Mouse (Mus musculus) cerebellum, adult 18-20 months (tissue): Measurements from ENCODE around the gene 6030408B16Rik.

ENCODE experiments used
- DNase-seq, 2 experiments: peaks; one replicate each; pipeline ENCODE4 v3.0.0; 2021

6030408B16Rik gene

DNA sequence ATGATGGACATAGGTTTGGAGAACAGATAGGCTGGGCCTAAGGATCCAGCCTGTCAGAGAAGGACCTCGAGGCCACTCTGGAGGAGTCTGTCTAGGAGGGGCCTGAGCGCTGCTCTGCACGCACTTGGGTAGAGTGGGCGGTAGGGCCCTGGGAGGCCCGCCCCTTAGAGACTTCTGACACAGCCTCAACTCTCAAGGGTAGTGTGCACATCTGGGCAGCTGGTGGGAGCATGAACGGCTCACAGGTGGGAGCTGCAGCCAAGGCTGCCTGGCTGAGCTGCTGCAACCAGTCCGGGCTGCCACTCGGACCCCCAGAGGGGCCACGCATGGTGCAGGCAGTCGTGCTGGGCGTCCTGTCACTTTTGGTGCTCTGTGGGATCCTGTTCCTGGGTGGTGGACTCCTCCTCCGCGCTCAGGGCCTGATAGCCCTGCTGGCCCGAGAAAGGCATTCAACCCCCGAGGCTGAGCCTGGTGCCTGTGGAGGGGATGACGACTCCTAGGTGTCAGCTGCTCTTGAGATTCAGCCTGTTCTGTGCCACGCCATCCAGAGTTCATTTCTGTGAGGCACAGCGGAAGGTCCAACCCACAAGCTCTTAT, at the start of gene 6030408B16Rik:
Gene 6030408B16Rik (plus strand): TSS at position 188 of the 597 bp plus-strand sequence.
- no peak for DNase-seq

GRCm38 (mm10) chr15:101244012-101244411, 49.0 kb upstream of the 6030408B16Rik start:
- no peak for DNase-seq

- peak; percentile 93 to 97 for DNase-seq
Measured at GRCm38 (mm10) chr15:101246231-101247154, 46.5 kb upstream of the 6030408B16Rik start.

DNA sequence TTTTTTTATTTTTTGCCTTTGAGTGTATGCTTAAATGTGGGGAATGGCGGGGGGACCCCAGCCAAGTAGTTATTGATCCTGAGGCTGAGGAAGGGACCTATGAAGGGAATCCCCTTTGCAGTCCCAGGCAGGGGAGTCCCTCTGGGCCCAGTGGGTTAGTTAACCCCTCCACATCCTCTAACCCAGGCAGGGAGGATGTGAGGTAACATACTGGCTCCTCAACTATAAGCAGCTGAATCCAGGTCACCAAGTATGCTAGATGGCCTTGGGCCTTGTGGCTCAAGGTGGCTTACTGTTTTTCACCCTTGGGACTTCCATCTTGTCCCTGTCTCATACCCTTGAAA, 45.9 kb upstream of the 6030408B16Rik start:
- no peak for DNase-seq

DNA sequence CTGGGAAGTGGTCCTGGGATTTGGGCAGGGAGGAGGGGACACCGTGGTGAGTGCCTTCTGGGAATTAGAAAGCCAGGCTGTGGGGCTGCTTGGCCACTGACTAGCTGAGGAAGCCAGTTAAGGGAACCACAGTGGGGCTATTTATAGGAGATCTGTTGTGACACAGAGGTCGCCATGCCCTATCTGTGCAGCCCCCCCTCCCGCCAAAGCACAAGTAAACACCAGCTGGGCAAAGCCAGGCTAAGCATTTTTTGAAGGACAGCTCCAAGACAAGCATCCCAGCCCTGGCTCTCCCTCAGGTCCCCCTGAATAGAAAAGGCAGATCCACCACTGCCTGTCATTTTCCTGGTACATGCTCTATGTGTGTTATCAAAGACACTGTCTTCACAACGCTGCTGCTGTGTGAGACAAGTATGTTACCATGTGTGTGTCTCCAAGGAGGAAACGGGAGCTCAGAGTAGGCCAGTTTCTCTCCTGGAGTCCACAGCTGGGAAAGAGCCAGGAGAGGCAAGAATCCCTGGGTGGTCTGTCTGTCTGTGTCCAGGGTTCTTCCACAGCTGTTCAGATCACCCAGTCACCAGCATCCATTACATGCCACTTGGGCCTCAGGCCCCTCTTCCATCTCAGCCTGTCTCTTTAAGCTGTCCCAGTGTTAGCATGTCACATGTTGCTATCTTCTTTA, 44.8 kb upstream of the 6030408B16Rik start:
- no peak for DNase-seq

GRCm38 (mm10) chr15:101250220-101250800, 42.7 kb upstream of the 6030408B16Rik start:
- DNase-seq: no peak

DNA sequence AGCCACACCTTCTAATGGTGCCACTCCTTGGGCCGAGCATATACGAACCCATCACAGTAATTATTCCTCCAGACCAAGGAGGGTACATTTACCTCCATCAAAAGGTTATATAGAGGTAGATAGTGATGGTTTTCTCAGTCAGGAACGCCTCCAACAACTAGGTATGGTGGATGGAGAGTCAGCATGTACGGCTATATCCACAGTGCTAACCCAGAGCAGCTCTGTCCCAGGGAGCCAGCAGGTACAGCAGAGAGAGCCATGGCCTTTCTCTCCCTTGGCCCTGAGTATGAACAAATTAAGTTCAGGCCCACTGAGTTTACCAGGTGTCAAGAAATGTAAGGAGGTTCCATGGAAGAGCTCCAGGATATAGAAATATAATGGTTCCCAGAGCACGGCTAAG, 41.1 kb upstream of the 6030408B16Rik start:
- DNase-seq: no peak

DNA sequence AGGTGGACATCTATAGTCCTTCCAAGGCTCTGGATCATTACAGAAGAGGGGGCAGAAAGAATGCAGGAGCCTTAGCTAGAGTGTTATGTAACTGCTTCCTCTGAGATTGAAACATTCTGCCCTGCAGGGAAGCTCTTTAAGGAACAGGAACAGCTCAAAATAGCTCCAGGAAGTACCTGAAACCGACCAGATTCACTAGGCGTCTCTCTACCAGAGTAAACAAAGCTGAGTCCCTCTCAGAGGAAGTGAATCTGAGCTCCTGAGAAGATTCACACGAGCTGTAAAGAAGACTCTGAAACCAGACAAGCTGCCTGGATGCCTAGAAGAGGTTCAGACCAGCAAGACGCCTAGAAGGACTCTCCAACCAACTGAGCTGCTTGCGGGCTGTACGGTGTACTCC, 40.4 kb upstream of the 6030408B16Rik start:
- DNase-seq: no peak

DNA sequence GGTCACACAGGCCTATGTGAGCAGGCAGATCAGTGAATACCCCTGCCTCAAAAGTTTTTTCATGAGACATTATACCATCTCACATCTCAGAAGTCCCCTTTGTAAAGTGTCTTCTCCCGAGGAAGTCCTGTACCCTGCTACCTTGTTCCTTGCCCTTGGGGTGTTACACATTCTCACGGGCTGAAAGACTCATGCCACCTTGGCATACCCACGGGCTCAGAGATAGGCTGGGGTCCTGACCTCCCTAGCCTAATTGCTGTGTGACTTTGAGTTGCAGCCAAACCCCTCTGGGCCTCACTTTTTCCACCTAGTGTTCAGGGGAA, 39.5 kb upstream of the 6030408B16Rik start:
- DNase-seq: no peak

DNA sequence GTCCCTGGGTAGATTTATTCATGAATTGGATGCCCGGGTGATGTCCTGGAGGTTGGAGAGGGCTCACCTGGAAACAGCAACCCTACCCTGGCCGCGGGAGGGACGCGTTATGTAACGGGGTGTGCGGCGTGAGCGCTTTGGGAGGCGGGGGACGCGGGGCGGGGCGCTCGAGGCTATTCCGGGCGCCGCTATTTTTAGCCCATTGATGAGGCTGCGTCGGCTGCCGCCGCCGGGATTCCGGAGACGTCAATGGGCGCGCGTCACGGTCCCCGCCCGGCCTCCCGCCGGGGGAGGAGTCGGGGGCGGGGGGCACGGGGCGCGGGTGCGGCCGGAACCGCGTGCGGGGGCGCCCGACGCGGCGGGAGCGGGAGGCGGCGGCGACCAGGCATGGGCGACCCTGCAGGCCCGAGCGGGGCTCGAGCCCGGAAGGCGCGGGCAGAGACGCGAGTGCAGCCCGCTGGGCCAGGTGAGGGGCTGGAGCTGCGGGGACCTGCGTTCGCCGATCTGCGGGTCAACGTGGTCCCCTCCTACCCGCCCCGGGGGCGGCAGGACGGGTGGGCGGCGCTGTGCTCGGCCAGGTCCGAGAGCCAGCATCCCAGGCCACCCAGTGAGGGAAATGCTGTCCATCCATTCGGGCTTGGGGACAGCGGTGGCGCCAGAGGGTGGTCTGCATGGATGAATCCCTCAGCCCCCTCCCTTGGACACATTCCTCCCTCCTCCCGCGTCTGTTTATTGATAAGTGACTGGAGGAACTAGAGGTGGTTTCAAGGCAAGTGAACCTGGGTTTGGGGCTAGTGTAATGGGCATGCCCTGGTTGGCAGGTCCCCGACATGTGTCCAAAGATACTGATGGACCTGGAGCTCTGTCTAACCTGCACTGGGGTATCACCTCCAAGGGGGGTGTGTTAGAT, 38.9 kb upstream of the 6030408B16Rik start, which contains the start of gene Nr4a1:
Gene Nr4a1 (plus strand): TSS at position 384 of the 910 bp plus-strand sequence.
- DNase-seq: peak; percentile 89 to 91

GRCm38 (mm10) chr15:101255842-101256462, 37.1 kb upstream of the 6030408B16Rik start:
- no peak for DNase-seq

DNA sequence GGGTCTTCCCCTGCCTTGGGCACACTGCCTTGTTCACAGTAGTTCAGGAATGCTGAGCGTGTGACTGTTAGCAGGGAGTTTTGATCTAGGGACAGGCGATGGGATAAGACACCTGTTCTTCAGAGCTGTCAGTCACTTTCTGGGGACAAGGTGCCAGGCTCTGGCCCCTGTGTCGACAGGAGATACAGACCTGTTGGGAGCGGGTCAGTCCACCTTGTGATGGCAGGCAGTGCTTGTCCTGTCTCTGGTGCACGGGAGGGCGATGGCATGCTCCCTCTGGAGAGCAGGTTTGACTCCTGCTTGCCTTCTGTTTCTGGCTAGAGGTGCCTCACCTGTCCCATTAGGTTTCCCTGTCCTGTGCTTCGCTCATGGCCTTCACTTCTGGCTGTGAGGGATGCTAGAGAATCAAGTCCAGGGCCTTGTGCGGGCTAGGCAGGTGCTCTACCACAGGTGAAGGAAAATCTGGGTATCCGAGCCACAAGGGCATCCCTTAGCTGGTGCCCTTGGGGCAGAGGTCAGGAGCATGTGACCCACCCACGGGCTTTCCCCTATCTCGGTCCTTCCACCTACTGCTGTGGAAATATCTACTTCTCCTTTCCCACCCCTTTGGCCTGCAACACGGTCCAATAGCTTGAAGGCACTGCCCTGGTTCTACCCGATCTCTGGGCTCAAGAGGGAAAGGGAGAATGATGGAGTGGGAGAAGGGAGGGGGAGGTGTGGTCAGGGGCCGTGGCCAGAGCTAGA, 36.4 kb upstream of the 6030408B16Rik start:
- no peak for DNase-seq

- DNase-seq: no peak
Measured at GRCm38 (mm10) chr15:101258420-101258819, 34.6 kb upstream of the 6030408B16Rik start.

DNA sequence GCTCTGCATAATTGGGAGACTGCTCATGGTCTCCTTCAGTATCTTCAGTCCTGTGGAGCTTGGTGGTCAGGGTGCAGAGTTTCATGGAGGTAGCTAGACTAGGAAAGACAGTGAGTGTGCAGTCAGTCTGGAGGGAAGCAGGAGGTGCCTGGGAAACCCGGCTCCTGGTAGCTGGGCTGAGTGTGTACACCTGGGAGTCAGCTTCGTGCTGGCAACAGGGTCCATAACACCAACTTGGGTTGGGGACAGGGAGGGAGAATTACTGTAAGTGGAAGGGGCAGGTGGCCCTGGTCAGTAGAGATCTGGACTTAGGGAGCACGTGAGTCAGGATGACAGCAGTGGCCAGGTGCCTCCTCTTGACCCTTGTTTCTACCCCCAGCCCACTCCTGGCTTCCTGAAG, 33.1 kb upstream of the 6030408B16Rik start:
- DNase-seq: no peak

DNA sequence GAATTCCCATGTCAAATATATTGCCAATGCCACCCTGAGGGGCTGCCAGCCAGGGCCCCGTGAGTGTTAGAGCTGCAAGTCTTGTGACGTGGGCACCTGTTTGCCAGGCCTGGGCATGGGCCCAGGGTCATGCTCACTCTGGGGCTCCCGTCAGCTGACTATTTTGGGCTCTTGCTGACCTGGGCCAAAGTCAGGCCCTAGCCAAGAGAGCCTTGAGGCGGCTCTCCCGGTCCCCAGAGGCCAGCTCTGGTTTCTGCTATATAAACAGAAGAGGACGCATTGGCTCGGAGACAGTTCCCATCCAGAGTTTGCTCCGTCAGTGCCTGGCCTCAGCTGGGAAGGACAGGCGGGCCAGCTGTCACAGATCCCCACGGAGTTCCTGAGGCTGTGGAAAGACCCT, 32.6 kb upstream of the 6030408B16Rik start:
- peak in 1 of 2 experiments; percentile 52 for DNase-seq

- no peak for DNase-seq
Measured at GRCm38 (mm10) chr15:101260874-101261622, 32.0 kb upstream of the 6030408B16Rik start.

- no peak for DNase-seq
Measured at GRCm38 (mm10) chr15:101262502-101262901, 30.5 kb upstream of the 6030408B16Rik start.

DNA sequence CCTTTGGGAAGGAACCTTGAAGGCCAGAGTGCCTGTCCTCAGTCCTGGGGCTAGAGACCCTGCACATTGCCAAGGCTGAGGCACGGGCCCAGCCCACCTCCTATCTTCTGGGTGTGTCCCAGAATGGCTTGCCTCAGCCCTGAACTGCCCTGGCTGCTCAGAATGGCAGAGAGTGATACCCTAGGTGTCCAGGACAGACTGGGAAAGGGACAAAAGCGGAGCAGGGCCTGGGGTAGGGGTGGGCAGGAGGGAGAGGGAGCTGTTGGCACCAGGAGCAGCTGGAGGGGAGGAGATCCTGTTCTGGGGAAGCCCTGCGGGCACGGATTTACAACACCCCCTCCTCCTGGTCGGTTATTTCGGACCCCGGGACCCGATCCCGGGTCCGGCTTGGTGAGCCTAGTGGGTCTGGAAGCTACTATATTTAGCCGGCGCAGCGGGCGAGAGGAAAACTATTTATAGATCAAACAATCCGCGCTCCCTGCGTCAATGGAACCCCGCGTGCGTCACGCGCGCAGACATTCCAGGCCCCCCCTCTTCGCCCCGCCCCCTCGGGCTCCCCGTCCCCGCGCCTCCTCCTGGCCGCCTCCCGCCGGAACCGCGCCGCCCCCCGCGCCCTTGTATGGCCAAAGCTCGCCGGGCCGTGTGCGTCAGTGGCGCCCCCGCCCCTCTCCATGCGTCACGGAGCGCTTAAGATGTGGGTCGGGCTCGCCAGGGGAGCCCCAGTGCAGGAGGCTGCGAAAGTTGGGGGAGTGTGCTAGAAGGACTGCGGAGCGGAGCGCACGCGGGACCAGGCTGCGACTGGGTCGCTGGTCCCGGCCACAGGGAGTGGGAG, 26.7 kb upstream of the 6030408B16Rik start:
- DNase-seq: peak; percentile 92 to 94
